Mouse (Mus musculus): ENCODE results near the gene Zfp759.
"Not testable (repeated sequence)": the region's sequence is repeated elsewhere in the genome, so short reads cannot be mapped to it uniquely, and the experiment has no call there.

DNA sequence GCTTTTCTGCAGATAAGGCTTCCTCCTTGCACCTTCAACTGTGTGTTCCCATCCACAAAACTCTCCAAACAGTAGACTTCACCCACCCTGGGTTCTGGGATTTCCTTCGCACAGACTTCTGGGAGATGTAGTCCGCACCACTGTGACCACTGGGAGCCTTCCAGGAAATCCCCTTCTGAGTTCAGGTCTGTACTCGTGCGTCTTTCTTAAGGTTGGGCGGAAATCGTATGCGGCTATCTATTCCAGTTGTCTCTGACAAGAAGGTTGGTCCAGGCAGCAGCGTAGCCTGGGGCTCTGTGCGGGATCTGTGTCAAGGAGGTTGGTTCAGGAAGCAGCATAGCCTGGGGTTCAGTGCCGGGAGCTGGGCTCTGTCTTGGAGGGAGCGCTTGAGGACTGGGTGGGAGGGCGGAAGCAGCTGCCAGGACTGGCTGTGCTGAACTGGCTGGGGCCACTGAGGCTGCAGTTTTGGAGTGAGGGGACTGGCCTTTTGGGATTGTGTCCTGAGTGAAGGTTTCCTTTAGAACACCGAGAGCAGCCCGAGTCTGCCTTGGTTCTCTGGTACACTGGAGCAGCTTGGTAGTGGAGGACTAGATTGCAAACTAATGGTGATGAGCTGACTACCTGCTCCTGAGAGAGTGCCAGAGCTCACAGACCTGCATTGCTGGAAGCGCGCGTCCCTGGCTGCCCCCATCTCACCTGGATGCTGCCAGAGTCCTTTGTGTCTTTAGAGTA lies 51.7 kb downstream of the Zfp759 start, which contains the start of gene Rsl1:
- not testable (repeated sequence) for TF ChIP-seq POLR2A (IDR thresholded peaks at IDR 0.05; ENCODE audit: low read depth, low read length); CTCF (IDR thresholded peaks at IDR 0.05; ENCODE audit: extremely low read depth, insufficient read length, insufficient replicate concordance, low read depth, low read length)

All from small intestine, adult 2 months (tissue).